Mouse (Mus musculus): ENCODE results near the gene Ms4a14. TPM values are rescaled to one million over a fixed set of nuclear protein-coding genes. Genes with fewer than 3 reads are reported as not detected.
"Not testable (repeated sequence)": the region's sequence is repeated elsewhere in the genome, so short reads cannot be mapped to it uniquely, and the experiment has no call there.

The Ms4a14 gene
- total RNA-seq, 2 experiments from 2014 or later, result 0.10 TPM; not detected in 1

- not testable (repeated sequence) for DNase-seq
These were observed 51.3 kb downstream of the Ms4a14 start for GRCm38 (mm10) chr19:11262932-11263331.

- DNase-seq, result no peak
These were observed 52.7 kb downstream of the Ms4a14 start for GRCm38 (mm10) chr19:11261522-11261921.

Other genes starting within 250 kb of the Ms4a14 start
- gene Ms4a8a, start 233.4 kb downstream of the Ms4a14 start, total RNA-seq (2021), result 1 to 10 TPM; 1.4 to 3.9 TPM
- gene 1700017D01Rik, start 183.6 kb downstream of the Ms4a14 start, total RNA-seq (2021), result not detected
- not detected for gene 1700025F22Rik, start 149.1 kb downstream of the Ms4a14 start, total RNA-seq (2021)
- not detected for gene Ms4a13, start 117.7 kb downstream of the Ms4a14 start, total RNA-seq (2021)
- gene Ms4a12, start 82.0 kb downstream of the Ms4a14 start, total RNA-seq (2021), result not detected
- gene Ms4a1, start 48.2 kb downstream of the Ms4a14 start, total RNA-seq (2021), result under 1 TPM; 0.10 to 0.20 TPM
- gene Ms4a5, start 30.6 kb downstream of the Ms4a14 start, total RNA-seq (2021), result not detected
- 1 to 10 TPM in 1 of 2 experiments, under 1 TPM in 1; 0.79 to 2.9 TPM for gene Ms4a7, start 21.7 kb upstream of the Ms4a14 start, total RNA-seq (2021)
- gene Ms4a4a, start 61.1 kb upstream of the Ms4a14 start, total RNA-seq (2021), result 1 to 10 TPM; 4.4 to 9.7 TPM
- gene Ms4a4c, start 90.3 kb upstream of the Ms4a14 start, total RNA-seq (2021), result under 1 TPM; 0.72 to 0.73 TPM
- gene Ms4a4b, start 129.1 kb upstream of the Ms4a14 start, total RNA-seq (2021), result under 1 TPM; 0.59 to 0.76 TPM
- gene Ms4a6c, start 154.9 kb upstream of the Ms4a14 start, total RNA-seq (2021), result 10 to 100 TPM in 1 of 2 experiments, 1 to 10 TPM in 1; 9.0 to 12.9 TPM
- gene Gm8369, start 171.5 kb upstream of the Ms4a14 start, total RNA-seq (2021), result under 1 TPM in 1 of 2 experiments, not detected in 1; 0.36 TPM
- 10 to 100 TPM in 1 of 2 experiments, 1 to 10 TPM in 1; 6.5 to 10.9 TPM for gene Ms4a6b, start 202.1 kb upstream of the Ms4a14 start, total RNA-seq (2021)
- gene Ms4a4d, start 222.3 kb upstream of the Ms4a14 start, total RNA-seq (2021), result 1 to 10 TPM; 2.3 to 3.4 TPM

All from adrenal gland, postnatal 36 days (tissue).